Mouse (Mus musculus): Measurements from ENCODE around the gene Adam8.

DNA sequence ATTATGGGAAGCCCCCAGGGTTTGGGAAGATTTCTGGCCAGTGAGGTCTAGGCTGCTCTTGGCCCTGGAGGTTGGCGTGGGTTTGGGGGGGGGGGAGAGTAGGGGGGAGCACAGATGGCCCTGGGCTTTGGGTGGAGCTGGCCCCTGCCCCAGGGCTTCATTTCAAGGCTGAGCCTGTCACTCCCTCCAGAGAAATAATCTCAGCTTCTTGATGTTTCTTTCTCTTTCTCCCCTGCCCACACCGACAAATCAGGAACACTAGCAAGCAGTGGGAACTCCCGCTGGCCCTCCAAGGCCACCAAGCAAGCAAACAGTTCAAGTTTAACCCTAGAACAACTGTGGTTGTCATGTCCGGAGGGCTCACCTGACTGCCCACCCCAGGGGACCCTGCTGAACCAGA is 28.5 kb downstream of the Adam8 start:
- TF ChIP-seq CTCF (IDR thresholded peaks at IDR 0.05; ENCODE audit: low read depth) (no peak), EP300 (optimal IDR thresholded peaks at IDR 0.05) (no peak)
